Mouse (Mus musculus) forebrain, embryonic 13.5 days (tissue): Measurements from ENCODE around the gene Tagap. TPM values are rescaled to one million over a fixed set of nuclear protein-coding genes. Genes with fewer than 3 reads are reported as not detected.
"Not testable (repeated sequence)": the region's sequence is repeated elsewhere in the genome, so short reads cannot be mapped to it uniquely, and the experiment has no call there.

Experiments
- ATAC-seq: fragments of 200-750 bp; cut with Nextera tagmentation; 2 replicates; pipeline ENCODE4 v1.8.0; 2017
- H3K27ac ChIP-seq: fragments of 300-500 bp; sonication (generic); 2 replicates; pipeline ENCODE4 v1.5.1; 2015; ENCODE audit warnings: inconsistent platforms, mild to moderate bottlenecking, moderate library complexity
- H3K27me3 ChIP-seq: fragments of 300-500 bp; sonication (generic); 2 replicates; pipeline ENCODE4 v1.6.1; 2015; ENCODE audit warnings: mild to moderate bottlenecking, inconsistent platforms
- H3K36me3 ChIP-seq: fragments of 300-500 bp; sonication (generic); 2 replicates; pipeline ENCODE4 v1.6.1; 2015; ENCODE audit warnings: mild to moderate bottlenecking, inconsistent platforms; ENCODE audit not compliant: poor library complexity, severe bottlenecking
- H3K4me1 ChIP-seq: fragments of 300-500 bp; sonication (generic); 2 replicates; pipeline ENCODE4 v1.6.1; 2015; ENCODE audit warnings: inconsistent platforms
- H3K4me2 ChIP-seq: fragments of 300-500 bp; sonication (generic); 2 replicates; pipeline ENCODE4 v1.6.1; 2015; ENCODE audit warnings: inconsistent platforms, mild to moderate bottlenecking, moderate library complexity
- H3K4me3 ChIP-seq: fragments of 300-500 bp; sonication (generic); 2 replicates; pipeline ENCODE4 v1.5.1; 2015; ENCODE audit warnings: mild to moderate bottlenecking, inconsistent platforms
- H3K9ac ChIP-seq: fragments of 300-500 bp; sonication (generic); 2 replicates; pipeline ENCODE4 v1.6.1; 2015; ENCODE audit warnings: mild to moderate bottlenecking, inconsistent platforms
- H3K9me3 ChIP-seq: fragments of 300-500 bp; sonication (generic); replicated peaks from 2 replicates; pipeline ENCODE4 v1.6.1; 2016; ENCODE audit warnings: inconsistent platforms
- WGBS: fragments of 180-500 bp; shearing (Covaris S2); methylation state at CpG from one replicate; pipeline ENCODE4 v1.1.7; 2015; 5-methylcytosine and 5-hydroxymethylcytosine counted together
- polyA plus RNA-seq: library from polyadenylated mRNA; unstranded; fragments of >200 nt; fragmentation: Nextera tagmentation; extraction: Ambion mirVana; gene quantifications from 2 replicates; pipeline ENCODE4 v1.2.1, GENCODE M21; 2015

Gene Tagap
- polyA plus RNA-seq, 1 experiment from 2014 or later, result 0.45 TPM

DNA sequence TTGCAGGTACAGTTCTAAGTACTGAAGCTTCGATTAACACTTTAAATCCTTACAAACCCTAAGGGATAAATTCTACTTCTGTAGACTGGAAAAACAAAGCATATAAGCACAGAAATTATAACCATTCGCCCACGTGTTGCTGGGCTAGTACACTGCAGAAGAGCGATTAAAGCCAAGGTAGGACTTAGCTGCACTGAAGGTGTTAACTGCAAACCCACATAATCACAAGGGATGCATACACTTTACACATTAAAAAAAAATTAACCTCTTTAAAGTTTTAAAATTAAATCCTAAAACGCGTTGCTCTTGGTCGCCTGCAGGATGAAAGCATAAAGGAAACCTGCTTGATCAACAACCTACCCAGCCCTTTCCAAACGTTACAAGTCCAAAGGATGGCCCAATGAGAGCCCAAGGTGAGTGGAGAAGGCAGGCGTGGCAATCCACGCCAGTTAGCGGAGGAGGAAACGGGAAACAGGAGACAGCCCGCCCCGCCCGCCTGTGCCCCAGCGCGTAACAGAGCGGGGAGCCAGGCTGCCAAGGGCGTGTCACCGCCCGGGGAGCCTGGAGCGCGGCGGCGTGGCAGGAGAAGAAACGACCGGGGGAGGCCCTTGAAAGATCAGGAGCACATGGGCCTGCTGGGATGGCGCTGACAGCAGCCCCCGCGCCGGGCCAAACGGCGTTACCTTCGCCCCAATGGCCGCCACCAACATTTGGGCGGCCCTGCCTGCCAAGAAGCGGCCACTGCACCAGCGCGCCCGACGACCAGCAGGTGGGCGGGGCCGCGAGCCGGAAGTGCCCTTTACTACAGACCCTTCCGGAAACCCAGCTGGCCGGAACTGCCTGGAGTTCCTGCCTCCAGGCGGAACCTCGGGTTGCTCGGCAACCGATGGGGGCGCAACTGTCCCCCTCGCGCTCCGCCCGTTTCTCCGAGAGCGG lies 19.6 kb downstream of the Tagap start, which contains the start of gene Rsph3a:
TSS of gene Rsph3a (plus strand) at position 498 of the 936 bp plus-strand sequence.
- Histone ChIP-seq H3K4me2 (peak within 1 kb of the TSS; percentile 61), H3K4me3 (peak within 1 kb of the TSS; percentile 57), H3K9ac (peak within 1 kb of the TSS; percentile 70), H3K27ac (peak within 1 kb of the TSS; percentile 84)
- H3K4me1 ChIP-seq, H3K27me3 ChIP-seq, H3K36me3 ChIP-seq, H3K9me3 ChIP-seq: not testable (repeated sequence)
- ATAC-seq, result peak; percentile 98
- WGBS, result 4% methylated on average over 58 of the region's 58 CpGs

DNA sequence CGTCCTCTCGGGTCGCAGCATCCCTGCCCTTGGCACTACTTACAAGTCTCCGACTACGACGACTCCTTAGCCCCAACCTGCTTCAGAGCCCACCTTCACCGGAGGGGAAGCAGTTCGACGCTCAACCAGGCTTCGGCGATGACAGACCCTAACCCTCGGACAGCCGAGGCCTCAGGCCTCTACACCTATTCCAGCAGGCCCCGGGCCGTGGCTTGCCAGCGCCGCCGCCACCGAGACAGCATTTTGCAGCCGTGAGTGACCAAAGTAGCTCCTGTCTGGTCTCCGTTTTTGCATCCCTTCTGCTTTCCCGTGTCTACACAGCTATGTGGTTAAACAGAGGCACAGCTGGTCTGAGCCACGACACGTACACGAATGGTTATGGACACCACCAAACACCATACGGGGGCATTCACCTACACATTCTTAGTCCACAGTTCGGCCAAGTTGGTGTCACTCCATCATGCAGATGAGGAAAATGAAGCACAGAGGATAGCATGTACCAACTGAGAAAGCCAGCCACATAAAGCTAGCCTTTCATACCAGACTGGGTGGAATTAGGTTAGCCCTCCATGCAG lies 20.3 kb downstream of the Tagap start:
- ATAC-seq, result peak; percentile 12; the same call in 1 of the 2 replicates
- H3K4me1 ChIP-seq, H3K27me3 ChIP-seq, H3K9me3 ChIP-seq, H3K36me3 ChIP-seq: not testable (repeated sequence)
- peak overlapping the region; percentile 70 for H3K9ac ChIP-seq
- WGBS, result 0% methylated on average over 20 of the region's 27 CpGs
- peak overlapping the region; percentile 84; the same call in 1 of the 2 replicates for H3K27ac ChIP-seq
- H3K4me2 ChIP-seq, result peak overlapping the region; percentile 61
- peak overlapping the region; percentile 57 for H3K4me3 ChIP-seq

GRCm38 (mm10) chr17:7951333-7951732 lies 25.5 kb downstream of the Tagap start:
- not testable (repeated sequence) for H3K4me2 ChIP-seq, H3K9ac ChIP-seq, ATAC-seq, H3K36me3 ChIP-seq, H3K4me3 ChIP-seq, H3K9me3 ChIP-seq, H3K27ac ChIP-seq, H3K4me1 ChIP-seq, H3K27me3 ChIP-seq
- WGBS, result no CpG with 5 or more reads among the region's 4 CpGs

GRCm38 (mm10) chr17:7957242-7957641 lies 31.4 kb downstream of the Tagap start:
- H3K27me3 ChIP-seq, H3K27ac ChIP-seq, H3K9ac ChIP-seq, H3K4me1 ChIP-seq, H3K9me3 ChIP-seq, ATAC-seq, H3K36me3 ChIP-seq, H3K4me2 ChIP-seq, H3K4me3 ChIP-seq: not testable (repeated sequence)
- WGBS, result 95% methylated on average over 9 of the region's 9 CpGs

DNA sequence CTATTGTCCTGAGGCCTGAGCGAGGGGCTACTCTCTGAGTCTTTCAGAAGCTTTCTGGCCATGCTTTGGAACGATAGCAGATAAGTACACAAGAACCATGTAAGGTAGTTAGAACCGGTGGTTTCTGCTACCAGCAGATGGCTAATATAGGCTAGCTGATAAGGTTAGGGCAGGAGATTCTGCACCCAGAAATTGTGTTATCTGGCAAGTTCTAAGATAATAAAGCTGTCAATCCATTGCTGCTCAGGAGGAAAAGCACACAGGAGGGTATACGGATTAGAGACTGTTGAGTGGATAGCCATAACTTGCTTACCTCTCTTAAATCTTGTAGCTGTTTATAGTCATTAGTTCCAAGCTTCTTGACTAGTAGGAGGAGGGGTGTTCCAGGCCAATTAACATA lies 37.5 kb downstream of the Tagap start:
- not testable (repeated sequence) for H3K4me3 ChIP-seq, H3K4me2 ChIP-seq, H3K9me3 ChIP-seq, H3K4me1 ChIP-seq, H3K9ac ChIP-seq, H3K27me3 ChIP-seq, H3K27ac ChIP-seq, H3K36me3 ChIP-seq, ATAC-seq
- 94% methylated on average over 4 of the region's 4 CpGs for WGBS

- 94% methylated on average over 2 of the region's 2 CpGs for WGBS
- not testable (repeated sequence) for H3K4me1 ChIP-seq, H3K36me3 ChIP-seq, H3K27me3 ChIP-seq, ATAC-seq, H3K4me2 ChIP-seq, H3K4me3 ChIP-seq, H3K9ac ChIP-seq, H3K27ac ChIP-seq, H3K9me3 ChIP-seq
Observed at GRCm38 (mm10) chr17:7964398-7964797, 38.6 kb downstream of the Tagap start.

- H3K27me3 ChIP-seq, H3K9ac ChIP-seq, H3K36me3 ChIP-seq, H3K9me3 ChIP-seq, H3K4me2 ChIP-seq, H3K4me1 ChIP-seq, H3K27ac ChIP-seq, ATAC-seq, H3K4me3 ChIP-seq: not testable (repeated sequence)
- WGBS, result 96% methylated on average over 5 of the region's 5 CpGs
Observed at GRCm38 (mm10) chr17:7968490-7968889, 42.7 kb downstream of the Tagap start.

- H3K4me3 ChIP-seq, H3K4me2 ChIP-seq, H3K4me1 ChIP-seq, H3K9me3 ChIP-seq, H3K9ac ChIP-seq, H3K27me3 ChIP-seq, ATAC-seq, H3K36me3 ChIP-seq, H3K27ac ChIP-seq: not testable (repeated sequence)
- WGBS, result 69% methylated on average over 1 of the region's 6 CpGs
Observed at GRCm38 (mm10) chr17:7969782-7970181, 44.0 kb downstream of the Tagap start.

DNA sequence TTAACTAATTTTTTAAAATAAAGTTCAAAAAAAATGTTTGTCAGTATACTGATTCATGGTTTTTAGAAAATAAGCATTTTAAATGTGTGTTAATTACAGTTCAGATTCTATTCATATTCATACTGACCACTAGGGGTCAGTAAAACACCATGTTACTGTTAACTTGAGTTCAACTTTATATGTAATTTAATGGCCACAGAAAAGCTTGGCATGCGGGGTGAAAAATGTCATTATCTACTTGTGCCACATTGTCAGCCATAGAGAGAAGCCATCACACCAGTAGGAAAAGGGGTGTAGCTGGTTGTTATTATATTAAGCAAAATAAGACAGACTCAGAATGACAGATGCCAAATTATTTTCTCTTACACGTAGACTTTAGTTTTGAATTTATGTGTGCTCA lies 57.7 kb downstream of the Tagap start:
- H3K4me3 ChIP-seq, ATAC-seq, H3K4me2 ChIP-seq, H3K27me3 ChIP-seq, H3K36me3 ChIP-seq, H3K9me3 ChIP-seq, H3K4me1 ChIP-seq, H3K9ac ChIP-seq, H3K27ac ChIP-seq: not testable (repeated sequence)
- 80% methylated on average over 1 of the region's 2 CpGs for WGBS

Other genes with a start within 250 kb of the Tagap start
- 0.71 and 1.3 TPM in 2 replicates for gene Fndc1, start 98.7 kb upstream of the Tagap start, polyA plus RNA-seq
- 62.4 and 75.4 TPM in 2 replicates for gene Rsph3a, start 19.6 kb downstream of the Tagap start, polyA plus RNA-seq
- gene Gm49673, start 221.8 kb downstream of the Tagap start, polyA plus RNA-seq, result 0.21 TPM in 1 of 2 replicates, not detected in the other
- 10.3 and 10.9 TPM in 2 replicates for gene Rnaset2a, start 222.1 kb downstream of the Tagap start, polyA plus RNA-seq
- 28.8 and 31.6 TPM in 2 replicates for gene Fgfr1op, start 239.5 kb downstream of the Tagap start, polyA plus RNA-seq